Mouse (Mus musculus) brain, adult 2 months (tissue): ENCODE results near the gene Tut7.
"Not testable (repeated sequence)": the region's sequence is repeated elsewhere in the genome, so short reads cannot be mapped to it uniquely, and the experiment has no call there.

Experiments
- DNase-seq: peaks from one replicate; pipeline ENCODE4 v3.0.0; 2011; ENCODE audit warnings: low read depth, low spot score

The Tut7 gene

DNA sequence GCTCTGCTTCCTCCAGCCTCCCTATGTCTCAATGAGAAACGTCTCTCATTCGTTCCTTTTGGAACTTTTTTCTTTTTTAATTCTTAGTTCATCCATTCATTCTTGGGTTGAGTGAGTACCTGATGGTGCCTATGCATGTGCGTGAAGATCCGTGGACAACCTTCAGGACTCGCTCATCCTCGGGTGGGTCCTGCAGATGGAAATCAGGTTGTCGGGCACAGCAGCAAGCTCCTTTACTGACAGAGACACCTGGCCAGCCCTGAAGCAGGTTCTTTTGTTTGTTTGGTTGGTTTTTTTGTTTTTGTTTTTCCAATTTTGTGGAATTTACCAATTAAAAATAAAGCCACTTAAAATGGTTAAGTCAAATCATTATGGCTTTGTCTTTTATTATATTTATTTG is 9.9 kb upstream of the Tut7 start:
- no peak for DNase-seq

DNA sequence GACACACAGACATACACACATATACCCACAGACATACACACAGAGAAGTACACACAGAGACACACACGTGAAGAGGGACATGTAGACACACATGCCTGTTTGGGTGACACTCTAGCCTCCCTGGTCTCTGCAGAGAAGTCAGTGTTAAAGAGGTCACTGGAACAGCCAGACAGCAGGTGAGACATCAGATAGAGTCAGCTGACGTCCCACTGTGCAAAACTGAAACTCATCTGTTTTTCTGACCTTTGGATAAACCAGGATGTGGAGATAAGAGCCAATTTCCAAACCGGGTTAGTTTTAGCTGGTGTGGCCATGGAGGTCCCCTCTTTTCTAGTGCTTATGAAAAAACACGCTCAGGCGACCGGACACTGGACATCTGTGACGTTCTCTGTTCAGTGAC is 9.5 kb upstream of the Tut7 start:
- no peak for DNase-seq

- no peak for DNase-seq
Observed at GRCm38 (mm10) chr13:59825966-59826365, 3.0 kb upstream of the Tut7 start.

- no peak for DNase-seq
Observed at GRCm38 (mm10) chr13:59820836-59821235, 2.1 kb downstream of the Tut7 start.

DNA sequence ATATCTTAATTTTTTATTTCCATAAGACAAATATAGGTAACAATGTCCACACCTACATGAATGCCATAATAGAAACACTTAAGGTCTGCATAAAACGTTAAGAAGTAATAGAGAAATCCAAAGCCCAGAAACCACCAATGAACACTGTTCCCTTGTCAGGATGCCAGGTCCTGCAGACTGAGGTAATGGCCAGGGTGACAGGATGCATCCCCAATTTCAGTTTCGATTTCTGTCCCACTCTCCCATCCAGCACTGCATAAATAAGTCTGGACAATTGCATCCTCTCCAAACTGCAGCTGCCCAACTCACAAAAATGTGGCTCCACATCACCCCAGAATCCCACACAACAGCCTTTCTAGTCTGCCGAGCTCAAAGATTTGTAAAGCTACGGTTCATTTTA is 2.8 kb downstream of the Tut7 start:
- no peak for DNase-seq

DNA sequence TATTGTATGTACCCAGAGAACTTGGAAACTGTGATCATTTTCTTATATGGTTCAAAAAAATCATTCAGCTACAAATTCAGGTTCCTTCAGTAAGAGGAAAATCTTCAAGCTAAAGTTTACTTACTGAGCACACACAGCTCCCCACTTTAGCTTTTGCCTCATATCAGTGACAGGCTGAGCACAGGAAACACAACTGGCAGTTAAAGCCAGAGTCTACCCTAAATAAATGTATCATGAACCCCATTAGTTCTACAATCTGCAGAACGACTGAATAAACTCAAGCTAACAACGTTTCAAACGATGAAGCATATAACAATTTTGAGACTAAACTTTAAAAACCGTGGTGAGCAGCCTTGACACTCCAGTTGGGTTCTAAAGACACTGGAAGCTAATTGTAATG is 5.6 kb downstream of the Tut7 start:
- no peak for DNase-seq

DNA sequence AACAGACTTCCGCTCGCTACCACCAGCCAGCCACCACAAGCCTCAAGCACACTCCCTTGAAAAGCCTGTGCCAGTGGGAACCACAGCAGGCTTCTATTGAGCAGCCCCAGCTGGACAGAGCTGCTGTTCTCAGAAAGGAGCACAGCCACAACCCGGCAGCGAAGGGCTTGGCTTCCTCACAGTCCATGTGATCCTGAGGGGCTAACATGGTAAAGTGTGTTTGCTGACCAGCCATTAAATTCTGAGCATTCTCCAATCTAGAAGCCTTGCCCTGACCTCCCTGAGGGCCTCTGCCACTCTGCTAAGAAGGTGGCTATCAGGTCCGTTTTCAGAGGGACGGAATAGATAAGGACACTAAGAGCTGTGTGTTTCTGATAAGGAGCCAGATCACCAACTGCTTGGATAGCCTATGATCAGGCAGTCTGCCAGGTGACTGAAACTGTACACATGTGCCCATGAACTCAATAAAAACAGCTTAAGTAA is 8.8 kb downstream of the Tut7 start:
- DNase-seq, result no peak

- DNase-seq, result no peak
Observed at GRCm38 (mm10) chr13:59811581-59811980, 11.4 kb downstream of the Tut7 start.

GRCm38 (mm10) chr13:59801000-59801399 is 21.9 kb downstream of the Tut7 start:
- DNase-seq, result peak; percentile 80

DNA sequence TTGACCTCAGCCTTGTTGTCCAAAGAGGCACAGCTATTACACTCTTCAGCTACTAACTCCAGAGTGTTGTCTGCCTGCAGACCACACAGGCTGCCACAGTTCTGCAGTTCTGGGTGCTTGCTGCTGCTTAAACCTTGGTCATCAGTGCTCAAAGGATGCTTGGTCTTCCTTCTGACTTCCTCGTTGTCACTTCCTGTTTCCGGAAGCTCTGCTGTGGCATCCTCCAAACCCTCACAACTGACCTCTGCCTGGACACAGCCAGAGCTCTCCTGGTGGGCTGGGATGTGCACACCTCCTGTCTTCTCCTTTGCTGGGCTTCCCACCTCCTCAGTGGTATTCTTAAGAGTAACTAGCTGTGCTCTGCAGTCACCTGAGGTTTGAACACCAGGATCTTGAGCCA is 22.9 kb downstream of the Tut7 start:
- no peak for DNase-seq

DNA sequence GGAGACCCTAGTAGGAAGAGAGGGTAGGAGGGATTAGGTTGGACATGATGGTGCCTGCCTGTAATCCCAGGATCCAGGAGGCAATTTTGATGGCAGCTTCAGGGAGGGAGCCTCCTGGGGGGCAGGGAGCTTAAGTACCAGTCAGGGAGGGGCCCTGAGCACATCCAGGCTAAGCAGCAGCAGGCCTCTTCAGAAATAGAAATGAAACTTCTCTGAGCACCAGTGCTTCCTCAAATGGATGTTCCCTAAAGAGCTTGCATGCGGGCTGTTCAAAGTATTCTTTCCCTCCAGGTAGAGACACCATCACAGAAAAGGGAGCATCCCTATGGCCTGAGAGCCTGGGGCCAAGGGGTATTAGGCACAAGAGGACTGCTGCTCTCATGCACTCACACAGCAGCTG is 24.6 kb downstream of the Tut7 start:
- DNase-seq, result peak; percentile 26

DNA sequence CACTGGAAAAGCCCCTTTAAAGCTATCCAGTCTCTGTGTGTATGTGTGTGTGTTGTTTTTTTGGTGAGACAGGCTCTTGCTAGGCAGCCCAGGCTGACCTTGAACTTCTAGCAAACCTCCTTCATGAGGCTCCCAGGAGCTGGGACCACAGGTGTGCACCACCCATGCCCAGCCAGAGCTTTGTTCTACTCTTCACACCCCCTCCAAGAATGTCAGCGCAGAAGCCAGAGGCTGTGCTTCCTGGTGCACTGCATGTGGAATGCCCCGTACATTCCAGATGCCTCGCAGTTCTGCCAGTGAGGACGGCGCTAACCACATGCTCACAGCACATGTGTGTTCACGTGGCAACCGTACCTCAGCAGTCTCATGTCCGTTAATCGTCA is 26.5 kb downstream of the Tut7 start:
- DNase-seq, result no peak

- DNase-seq, result no peak
Observed at GRCm38 (mm10) chr13:59795807-59796465, 27.0 kb downstream of the Tut7 start.

DNA sequence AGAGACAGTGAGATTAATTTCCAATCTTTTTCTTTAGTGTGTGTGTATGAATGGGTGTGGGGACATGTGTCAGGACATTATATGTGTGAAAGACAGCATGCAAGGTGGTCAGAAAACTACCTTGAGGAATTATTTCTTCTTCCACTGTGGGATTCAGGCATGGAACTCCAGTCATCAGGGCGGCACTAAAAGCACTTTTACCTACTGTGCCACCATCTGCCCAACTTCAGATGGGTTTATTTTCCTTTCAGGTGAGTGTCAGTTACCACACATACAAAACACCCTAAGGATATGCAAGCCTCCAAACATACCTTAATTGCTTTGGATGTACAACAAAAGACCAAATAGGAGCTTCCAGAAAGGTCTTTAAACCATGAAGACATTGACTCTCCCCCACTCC is 28.2 kb downstream of the Tut7 start:
- peak; percentile 36 for DNase-seq

DNA sequence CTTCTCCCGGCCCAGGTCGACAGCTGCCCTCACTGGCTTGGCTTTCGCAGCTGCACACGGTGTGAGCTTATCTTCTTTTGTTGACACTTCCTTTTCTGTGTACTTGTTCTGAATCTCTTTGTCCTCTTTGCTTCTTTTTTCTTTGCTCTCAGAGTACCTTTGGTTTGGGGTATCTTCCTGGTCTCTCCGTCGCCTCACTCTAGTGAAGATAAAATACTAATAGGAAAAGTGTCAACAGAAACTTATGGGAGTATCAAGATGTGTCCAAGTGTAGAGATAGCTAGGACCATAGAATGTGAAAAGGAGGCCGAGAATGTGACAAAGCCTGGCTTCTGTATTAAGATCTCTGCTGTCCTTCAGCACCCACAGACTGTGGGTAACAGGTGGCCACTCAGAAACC is 40.8 kb downstream of the Tut7 start, which contains the start of gene Gm49354:
Gene Gm49354, minus strand, starts transcription at position 101 of the 400 bp plus-strand sequence.
- DNase-seq, result no peak

GRCm38 (mm10) chr13:59779744-59780264 is 43.1 kb downstream of the Tut7 start:
- not testable (repeated sequence) for DNase-seq

DNA sequence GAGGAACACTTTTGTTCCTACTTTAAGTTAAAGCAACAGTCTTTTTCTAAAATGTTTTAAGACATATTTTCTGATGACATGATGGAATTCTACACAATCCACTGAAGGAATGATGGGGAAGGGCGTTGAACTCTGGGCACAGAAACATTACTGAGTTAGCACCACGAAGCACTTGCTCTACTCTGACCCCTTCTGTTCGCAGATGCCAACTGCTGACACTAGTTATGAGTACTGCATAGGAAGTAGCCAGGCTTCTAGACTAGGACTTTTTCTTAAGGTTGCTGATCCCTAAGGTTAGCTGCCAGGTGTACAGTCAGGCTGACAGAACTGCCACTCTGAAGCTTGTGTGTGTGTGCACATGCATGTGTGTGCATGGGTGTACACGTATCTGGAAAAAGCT is 43.7 kb downstream of the Tut7 start:
- DNase-seq, result peak; percentile 27

- DNase-seq, result no peak
Observed at GRCm38 (mm10) chr13:59775168-59775567, 47.8 kb downstream of the Tut7 start.

GRCm38 (mm10) chr13:59771257-59771656 is 51.7 kb downstream of the Tut7 start:
- peak; percentile 84 for DNase-seq

- DNase-seq, result peak; percentile 58
Observed at GRCm38 (mm10) chr13:59770847-59771246, 52.1 kb downstream of the Tut7 start.

- peak; percentile 91 for DNase-seq
Observed at GRCm38 (mm10) chr13:59770164-59770562, 52.8 kb downstream of the Tut7 start.

GRCm38 (mm10) chr13:59769296-59770163 is 53.4 kb downstream of the Tut7 start, which contains the start of gene Isca1:
TSS of gene Isca1 (minus strand) at chr13:59769810.
- DNase-seq, result peak; percentile 99

- peak; percentile 16 for DNase-seq
Observed at GRCm38 (mm10) chr13:59768531-59768930, 54.4 kb downstream of the Tut7 start.
